Mouse (Mus musculus): ENCODE results near the gene Mid1ip1. TPM values are rescaled to one million over a fixed set of nuclear protein-coding genes. Genes with fewer than 3 reads are reported as not detected.

Mid1ip1 gene
- total and polyA plus RNA-seq, 2 experiments: 37.0 to 70.1 TPM

GRCm38 (mm10) chrX:10718021-10718837 lies 3.4 kb downstream of the Mid1ip1 start:
- Histone ChIP-seq H3K4me1 (ENCODE audit: control insufficient read depth, insufficient read depth, low read length) (peaks cover 8% of the 10 kb centered on the region; the same call in 1 of the 2 replicates), H3K27me3 (ENCODE audit: control insufficient read depth, insufficient read depth, low read length) (no peaks in the 10 kb centered on the region), H3K9ac (ENCODE audit: low read depth, low read length) (peak overlapping the region; percentile 98), H3K79me2 (ENCODE audit: control insufficient read depth, insufficient read depth, low read length) (peaks cover 7% of the 10 kb centered on the region; the same call in 1 of the 2 replicates), H3K36me3 (ENCODE audit: control insufficient read depth, insufficient read depth, low read length) (no peaks in the 10 kb centered on the region), H3K27ac (replicated peaks; ENCODE audit: insufficient read depth, low read depth, low read length) (peak overlapping the region; percentile 85), H3K4me3 (ENCODE audit: insufficient read depth, low read depth, low read length) (peak overlapping the region; percentile 99)
- DNase-seq (ENCODE audit: extremely low read depth, low read depth, low spot score): peak; percentile 11
- under 1% methylated on average over 56 of the region's 61 CpGs for WGBS
- TF ChIP-seq CTCF (IDR thresholded peaks at IDR 0.05; ENCODE audit: low read depth, low read length) (no peak), POLR2A (IDR thresholded peaks at IDR 0.05; ENCODE audit: extremely low read depth, insufficient read depth, low read length) (no peak)

DNA sequence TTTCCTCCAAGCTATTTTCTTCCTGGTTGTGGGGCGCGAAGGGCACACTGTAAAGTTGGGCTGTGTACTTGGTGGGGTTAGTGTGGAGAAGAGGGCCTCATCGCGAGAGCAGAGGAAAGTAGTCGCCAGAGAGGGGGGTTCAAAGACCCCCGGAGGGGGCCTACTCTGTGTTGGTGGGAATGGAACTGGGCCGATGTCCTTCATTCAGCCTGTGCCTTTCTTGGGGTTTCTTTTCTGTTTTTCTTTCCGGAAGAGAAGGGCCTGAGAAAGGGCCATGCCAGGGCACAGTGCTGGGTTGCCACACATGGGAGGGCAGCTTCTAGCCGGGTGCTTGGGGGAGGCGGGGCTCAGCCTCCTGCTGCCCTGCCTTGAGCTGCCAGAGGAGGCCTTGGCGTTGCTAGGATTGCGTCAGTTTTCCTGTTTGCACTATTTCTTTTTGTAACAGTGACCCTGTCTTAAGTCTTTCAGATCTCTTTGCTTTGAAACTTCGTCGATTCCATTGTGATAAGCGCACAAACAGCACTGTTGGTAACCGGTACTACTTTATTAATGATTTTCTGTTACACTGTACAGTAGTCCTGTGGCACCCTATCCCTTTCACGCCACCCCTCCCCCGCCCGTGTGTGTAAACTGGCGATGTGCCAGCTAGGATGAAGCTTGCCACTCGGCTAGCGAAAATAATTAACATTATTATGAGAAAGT lies 4.2 kb downstream of the Mid1ip1 start:
- peak; percentile 88 for DNase-seq (ENCODE audit: extremely low read depth, low read depth, low spot score)
- 2% methylated on average over 22 of the region's 22 CpGs for WGBS

GRCm38 (mm10) chrX:10720391-10720790 lies 5.6 kb downstream of the Mid1ip1 start:
- Histone ChIP-seq H3K4me3 (ENCODE audit: insufficient read depth, low read depth, low read length) (no peak overlapping the region), H3K27ac (replicated peaks; ENCODE audit: insufficient read depth, low read depth, low read length) (no peak overlapping the region; the same call in 1 of the 2 replicates), H3K4me1 (ENCODE audit: control insufficient read depth, insufficient read depth, low read length) (peaks cover 8% of the 10 kb centered on the region; the same call in 1 of the 2 replicates), H3K36me3 (ENCODE audit: control insufficient read depth, insufficient read depth, low read length) (no peaks in the 10 kb centered on the region), H3K9ac (ENCODE audit: low read depth, low read length) (no peak overlapping the region), H3K27me3 (ENCODE audit: control insufficient read depth, insufficient read depth, low read length) (no peaks in the 10 kb centered on the region), H3K79me2 (ENCODE audit: control insufficient read depth, insufficient read depth, low read length) (peaks cover 7% of the 10 kb centered on the region; the same call in 1 of the 2 replicates)
- TF ChIP-seq CTCF (IDR thresholded peaks at IDR 0.05; ENCODE audit: low read depth, low read length): no peak
- TF ChIP-seq POLR2A (IDR thresholded peaks at IDR 0.05; ENCODE audit: extremely low read depth, insufficient read depth, low read length): no peak
- 11% methylated on average over 6 of the region's 6 CpGs for WGBS
- DNase-seq (ENCODE audit: extremely low read depth, low read depth, low spot score): peak; percentile 83

More for the DNA sequence above, 4.2 kb downstream of the Mid1ip1 start:
- Histone ChIP-seq H3K27ac (replicated peaks; ENCODE audit: insufficient read depth, low read depth, low read length) (peak overlapping the region; percentile 85), H3K9ac (ENCODE audit: low read depth, low read length) (peak overlapping the region; percentile 98), H3K27me3 (ENCODE audit: control insufficient read depth, insufficient read depth, low read length) (no peaks in the 10 kb centered on the region), H3K79me2 (ENCODE audit: control insufficient read depth, insufficient read depth, low read length) (peaks cover 7% of the 10 kb centered on the region; the same call in 1 of the 2 replicates), H3K4me3 (ENCODE audit: insufficient read depth, low read depth, low read length) (peak overlapping the region; percentile 99), H3K4me1 (ENCODE audit: control insufficient read depth, insufficient read depth, low read length) (peaks cover 8% of the 10 kb centered on the region; the same call in 1 of the 2 replicates), H3K36me3 (ENCODE audit: control insufficient read depth, insufficient read depth, low read length) (no peaks in the 10 kb centered on the region)
- TF ChIP-seq POLR2A (IDR thresholded peaks at IDR 0.05; ENCODE audit: extremely low read depth, insufficient read depth, low read length): no peak
- TF ChIP-seq CTCF (IDR thresholded peaks at IDR 0.05; ENCODE audit: low read depth, low read length): 0 out of 2 replicates have a peak, but pooled peaks have one; percentile 13

DNA sequence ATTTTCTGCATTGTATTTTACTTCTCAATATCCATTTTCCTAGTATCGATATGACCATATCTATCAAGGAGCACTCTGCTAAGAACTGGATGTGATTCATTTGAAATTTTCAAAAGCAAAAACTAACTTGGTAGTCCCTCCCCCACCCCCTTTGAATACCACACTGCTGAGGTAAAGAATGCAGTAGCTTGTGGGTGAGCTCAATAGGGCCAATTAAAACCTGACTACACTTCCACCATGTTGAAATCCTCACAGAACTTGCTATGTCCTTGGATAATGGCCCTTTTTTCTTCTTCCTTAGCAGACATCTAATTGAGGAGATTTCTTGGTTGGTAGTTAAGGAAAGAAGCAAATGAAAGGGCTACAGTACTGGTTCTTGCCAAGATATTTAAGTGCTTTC lies 9.8 kb downstream of the Mid1ip1 start:
- H3K9ac ChIP-seq (ENCODE audit: low read depth, low read length): no peak overlapping the region
- H3K79me2 ChIP-seq (ENCODE audit: control insufficient read depth, insufficient read depth, low read length): no peaks in the 10 kb centered on the region
- no peaks in the 10 kb centered on the region for H3K36me3 ChIP-seq (ENCODE audit: control insufficient read depth, insufficient read depth, low read length)
- no peak for DNase-seq (ENCODE audit: extremely low read depth, low read depth, low spot score)
- H3K4me1 ChIP-seq (ENCODE audit: control insufficient read depth, insufficient read depth, low read length): peaks cover 1% of the 10 kb centered on the region; the same call in 1 of the 2 replicates
- H3K27me3 ChIP-seq (ENCODE audit: control insufficient read depth, insufficient read depth, low read length): no peaks in the 10 kb centered on the region
- no peak for TF ChIP-seq POLR2A (IDR thresholded peaks at IDR 0.05; ENCODE audit: extremely low read depth, insufficient read depth, low read length)
- no peak for TF ChIP-seq CTCF (IDR thresholded peaks at IDR 0.05; ENCODE audit: low read depth, low read length)
- WGBS: 100% methylated on average over 1 of the region's 1 CpGs
- H3K27ac ChIP-seq (replicated peaks; ENCODE audit: insufficient read depth, low read depth, low read length): no peak overlapping the region
- H3K4me3 ChIP-seq (ENCODE audit: insufficient read depth, low read depth, low read length): no peak overlapping the region

DNA sequence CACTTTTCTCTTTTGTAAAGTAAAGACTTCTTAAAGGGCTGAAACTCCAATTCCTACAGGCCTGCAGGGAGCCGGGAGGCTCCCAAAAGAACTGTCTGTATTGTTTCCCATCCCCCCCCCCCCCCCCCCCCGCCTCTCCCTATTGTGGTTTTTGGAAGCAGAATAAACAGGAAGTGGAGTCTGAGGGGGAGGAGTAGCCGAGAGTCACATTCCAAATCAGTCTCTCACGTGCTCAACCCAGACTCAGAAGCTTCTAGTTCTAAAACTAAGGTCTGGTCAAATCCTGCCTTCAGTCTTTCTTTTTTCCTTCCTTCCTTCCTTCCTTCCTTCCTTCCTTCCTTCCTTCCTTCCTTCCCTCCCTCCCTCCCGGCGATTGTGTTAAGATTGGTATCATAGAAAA lies 14.7 kb downstream of the Mid1ip1 start:
- Histone ChIP-seq H3K4me3 (ENCODE audit: insufficient read depth, low read depth, low read length) (no peak overlapping the region), H3K36me3 (ENCODE audit: control insufficient read depth, insufficient read depth, low read length) (no peaks in the 10 kb centered on the region), H3K27me3 (ENCODE audit: control insufficient read depth, insufficient read depth, low read length) (no peaks in the 10 kb centered on the region), H3K4me1 (ENCODE audit: control insufficient read depth, insufficient read depth, low read length) (no peaks in the 10 kb centered on the region), H3K27ac (replicated peaks; ENCODE audit: insufficient read depth, low read depth, low read length) (no peak overlapping the region), H3K9ac (ENCODE audit: low read depth, low read length) (no peak overlapping the region), H3K79me2 (ENCODE audit: control insufficient read depth, insufficient read depth, low read length) (no peaks in the 10 kb centered on the region)
- peak; percentile 20 for DNase-seq (ENCODE audit: extremely low read depth, low read depth, low spot score)
- 41% methylated on average over 5 of the region's 6 CpGs for WGBS
- TF ChIP-seq POLR2A (IDR thresholded peaks at IDR 0.05; ENCODE audit: extremely low read depth, insufficient read depth, low read length): no peak
- no peak for TF ChIP-seq CTCF (IDR thresholded peaks at IDR 0.05; ENCODE audit: low read depth, low read length)
